Mouse (Mus musculus) heart, adult 2 months (tissue): ENCODE results near the gene L1td1. TPM values are rescaled to one million over a fixed set of nuclear protein-coding genes. Genes with fewer than 3 reads are reported as not detected.

Experiments used
- DNase-seq, 2 experiments: peaks; one replicate each; pipeline ENCODE4 v3.0.0; 2021
- H3K27ac ChIP-seq: fragments of 200-600 bp; 2 replicates; pipeline ENCODE4 v1.8.1; 2022
- H3K27me3 ChIP-seq: fragments of 200-500 bp; 2 replicates; pipeline ENCODE4 v1.6.1; 2012; ENCODE audit warnings: mild to moderate bottlenecking, low read length, inconsistent platforms, mixed read lengths; ENCODE audit not compliant: control insufficient read depth, insufficient read depth
- H3K36me3 ChIP-seq: fragments of 200-500 bp; 2 replicates; pipeline ENCODE4 v1.6.1; 2012; ENCODE audit warnings: low read length, inconsistent platforms; ENCODE audit not compliant: control insufficient read depth, insufficient read depth
- H3K4me1 ChIP-seq: fragments of 200-500 bp; 2 replicates; pipeline ENCODE4 v1.6.1; 2011; ENCODE audit warnings: low read length; ENCODE audit not compliant: control insufficient read depth, insufficient read depth
- H3K4me3 ChIP-seq: fragments of 200-600 bp; 2 replicates; pipeline ENCODE4 v1.8.1; 2022
- H3K79me2 ChIP-seq: fragments of 200-500 bp; replicated peaks from 2 replicates; pipeline ENCODE4 v1.6.1; 2012; ENCODE audit warnings: mild to moderate bottlenecking, inconsistent platforms, low read length, moderate library complexity, mixed read lengths; ENCODE audit not compliant: control insufficient read depth, insufficient read depth
- H3K9ac ChIP-seq: fragments of 200-500 bp; 2 replicates; pipeline ENCODE4 v1.6.1; 2012; ENCODE audit warnings: low read depth, mild to moderate bottlenecking, control low read depth, inconsistent platforms, low read length, mixed read lengths
- CTCF ChIP-seq: fragments of 200-600 bp; IDR thresholded peaks from 2 replicates; pipeline ENCODE4 v1.8.1; 2022; ENCODE audit warnings: antibody characterized with exemption, mild to moderate bottlenecking, moderate library complexity
- EP300 ChIP-seq: fragments of 200-500 bp; IDR thresholded peaks from 2 replicates; pipeline ENCODE4 v1.6.1; 2011; ENCODE audit warnings: low read depth, low read length, control low read depth; ENCODE audit not compliant: insufficient read depth
- POLR2A ChIP-seq: fragments of 200-500 bp; IDR thresholded peaks from 2 replicates; pipeline ENCODE4 v1.6.1; 2011; ENCODE audit warnings: mild to moderate bottlenecking, low read depth, low read length, control low read depth; ENCODE audit not compliant: insufficient read depth
- WGBS: fragments of 180-500 bp; shearing (Covaris S2); methylation state at CpG from one replicate; pipeline ENCODE4 v1.1.7; 2018; 5-methylcytosine and 5-hydroxymethylcytosine counted together
- intact Hi-C: fragments of 180-260 bp; cut with DNase I; formaldehyde crosslinking; loops from one replicate; pipeline ENCODE4 v1.15.1; 2025
- polyA plus RNA-seq: library from polyadenylated mRNA; depleted of rRNA; stranded (reverse); fragments of >200 nt; gene quantifications from 2 replicates; pipeline ENCODE4 v1.2.3, GENCODE M21; 2012
- total RNA-seq, 2 experiments: library from RNA; stranded (reverse); gene quantifications; 2 replicates each; pipeline ENCODE4 v1.2.3; 2021

L1td1 gene
- total and polyA plus RNA-seq, 3 experiments: 0.20 TPM; not detected in 2

DNA sequence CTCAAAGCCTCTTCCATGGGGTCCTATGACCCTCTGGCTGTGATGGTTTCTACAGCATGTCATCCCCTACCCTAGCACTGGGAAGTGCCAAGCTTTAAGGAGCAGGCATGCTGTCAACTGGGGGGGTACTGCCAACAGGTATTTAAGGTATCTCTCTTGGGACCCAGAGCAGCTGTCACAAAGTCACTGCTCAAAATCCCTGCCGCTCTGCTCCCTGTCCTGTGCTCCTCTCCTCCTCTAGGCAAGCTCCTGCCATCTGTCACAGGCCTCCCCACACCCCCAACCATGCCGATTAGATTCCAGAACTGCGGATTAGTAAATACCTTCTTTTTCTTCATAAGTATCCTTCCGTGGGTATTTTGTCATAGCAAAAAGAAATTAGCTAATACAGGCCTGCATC, 27.9 kb downstream of the L1td1 start:
- intact Hi-C loops: no loop called here
- 81% methylated on average over 4 of the region's 4 CpGs for WGBS
- Histone ChIP-seq H3K27me3 (no peaks in the 10 kb centered on the region), H3K4me1 (peaks cover 2% of the 10 kb centered on the region), H3K9ac (no peak overlapping the region), H3K79me2 (no peaks in the 10 kb centered on the region), H3K27ac (no peak overlapping the region), H3K36me3 (no peaks in the 10 kb centered on the region), H3K4me3 (no peak overlapping the region)
- DNase-seq: no peak
- TF ChIP-seq EP300 (no peak), POLR2A (no peak), CTCF (no peak)

DNA sequence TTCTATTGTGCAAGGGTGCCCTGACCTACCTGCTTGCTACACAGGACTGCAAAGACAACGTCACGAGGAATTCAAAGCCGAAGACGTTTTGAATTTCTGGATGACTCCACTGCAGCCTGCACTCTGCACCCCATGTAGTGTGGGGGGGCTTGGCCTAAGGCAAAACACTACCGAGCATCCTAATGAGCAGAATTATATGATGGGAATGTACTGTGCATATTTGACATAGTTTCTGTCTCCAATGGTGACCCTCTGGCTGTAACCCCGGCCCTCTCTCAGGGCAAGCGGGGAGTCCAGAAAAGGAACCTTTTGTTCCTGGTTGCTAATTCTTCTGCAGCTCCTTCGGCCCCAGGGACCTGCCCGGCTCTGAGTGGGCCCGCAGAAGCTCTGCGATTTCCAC, 29.6 kb downstream of the L1td1 start:
- Histone ChIP-seq H3K36me3 (no peaks in the 10 kb centered on the region), H3K4me1 (peaks cover 2% of the 10 kb centered on the region), H3K4me3 (no peak overlapping the region), H3K79me2 (no peaks in the 10 kb centered on the region), H3K27me3 (no peaks in the 10 kb centered on the region), H3K27ac (no peak overlapping the region), H3K9ac (no peak overlapping the region)
- intact Hi-C loops: no loop called here
- no peak for DNase-seq
- 79% methylated on average over 11 of the region's 11 CpGs for WGBS
- TF ChIP-seq CTCF (no peak), EP300 (no peak), POLR2A (no peak)

DNA sequence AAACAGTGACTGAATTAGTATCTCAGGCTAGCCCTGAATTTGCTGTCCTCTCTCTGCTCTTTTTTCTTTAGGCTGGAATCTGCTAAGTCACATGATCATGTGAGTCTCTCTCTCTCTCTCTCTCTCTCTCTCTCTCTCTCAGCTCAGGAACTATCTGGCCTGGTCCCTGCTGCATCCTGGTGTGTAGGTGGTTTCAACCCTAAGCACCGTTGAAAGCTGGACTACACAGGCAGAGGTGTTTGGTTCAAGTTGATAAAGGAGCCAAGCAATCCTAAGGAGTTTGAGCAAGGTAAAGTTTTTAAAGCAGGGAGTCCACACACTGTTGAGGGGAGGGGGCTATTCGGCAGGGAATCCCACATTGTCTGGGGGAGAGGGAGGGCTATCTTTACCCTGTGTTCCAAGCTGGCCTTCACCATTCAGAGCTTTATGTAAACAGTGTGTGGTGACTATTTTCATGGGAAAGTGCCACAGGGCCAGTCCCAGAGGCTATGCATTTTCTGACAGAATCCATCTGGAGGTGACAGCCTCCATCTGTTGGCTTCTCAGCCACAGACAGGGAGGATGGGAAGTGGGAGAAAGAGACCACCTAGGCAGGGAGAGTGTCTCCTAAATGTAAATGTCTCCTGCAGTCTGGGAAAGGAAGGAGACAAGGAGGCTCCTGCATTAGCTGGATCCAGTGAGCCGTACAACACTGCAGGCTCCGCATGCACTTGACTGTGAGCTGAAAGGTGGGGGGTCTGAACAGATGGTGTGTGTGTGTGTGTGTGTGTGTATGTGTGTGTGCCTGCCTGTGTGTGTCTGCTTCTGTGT, 31.7 kb downstream of the L1td1 start:
- no peak for DNase-seq
- Histone ChIP-seq H3K9ac (no peak overlapping the region), H3K4me1 (peaks cover 2% of the 10 kb centered on the region), H3K36me3 (no peaks in the 10 kb centered on the region), H3K27me3 (no peaks in the 10 kb centered on the region), H3K79me2 (no peaks in the 10 kb centered on the region), H3K4me3 (no peak overlapping the region), H3K27ac (no peak overlapping the region)
- WGBS: 63% methylated on average over 4 of the region's 4 CpGs
- TF ChIP-seq CTCF (no peak), POLR2A (no peak), EP300 (no peak)
- intact Hi-C loops: no loop called here

DNA sequence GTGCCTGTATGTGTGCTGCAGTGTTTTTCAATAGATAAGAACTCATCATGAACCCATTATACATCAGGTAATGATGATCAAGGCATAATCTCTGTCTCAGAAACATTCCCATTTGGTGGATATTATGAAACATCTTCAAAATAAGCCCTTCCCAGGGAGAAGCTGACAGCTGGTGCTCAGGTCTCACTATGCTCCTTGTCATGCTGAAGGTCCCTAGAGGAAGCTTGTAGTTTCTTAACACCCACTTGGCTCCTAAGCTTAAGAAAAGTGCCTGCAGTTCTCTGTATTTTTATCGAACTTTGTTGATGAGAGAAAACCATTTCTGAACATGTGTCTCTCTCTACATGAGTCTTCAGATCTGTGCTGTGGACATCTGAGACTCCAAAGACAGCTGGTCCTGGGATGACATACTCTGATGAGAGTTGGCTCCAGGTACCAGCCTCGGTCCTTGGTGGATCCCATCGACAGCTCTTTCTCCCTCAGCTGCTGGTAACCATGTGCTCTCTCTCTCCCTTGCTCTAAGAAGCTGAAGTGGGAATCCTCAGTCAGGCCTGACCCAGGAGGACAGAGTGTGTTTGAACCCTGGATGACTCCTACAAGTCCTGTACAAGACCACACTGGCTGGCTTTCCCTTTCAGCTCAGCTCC, 32.5 kb downstream of the L1td1 start:
- no peak for DNase-seq

DNA sequence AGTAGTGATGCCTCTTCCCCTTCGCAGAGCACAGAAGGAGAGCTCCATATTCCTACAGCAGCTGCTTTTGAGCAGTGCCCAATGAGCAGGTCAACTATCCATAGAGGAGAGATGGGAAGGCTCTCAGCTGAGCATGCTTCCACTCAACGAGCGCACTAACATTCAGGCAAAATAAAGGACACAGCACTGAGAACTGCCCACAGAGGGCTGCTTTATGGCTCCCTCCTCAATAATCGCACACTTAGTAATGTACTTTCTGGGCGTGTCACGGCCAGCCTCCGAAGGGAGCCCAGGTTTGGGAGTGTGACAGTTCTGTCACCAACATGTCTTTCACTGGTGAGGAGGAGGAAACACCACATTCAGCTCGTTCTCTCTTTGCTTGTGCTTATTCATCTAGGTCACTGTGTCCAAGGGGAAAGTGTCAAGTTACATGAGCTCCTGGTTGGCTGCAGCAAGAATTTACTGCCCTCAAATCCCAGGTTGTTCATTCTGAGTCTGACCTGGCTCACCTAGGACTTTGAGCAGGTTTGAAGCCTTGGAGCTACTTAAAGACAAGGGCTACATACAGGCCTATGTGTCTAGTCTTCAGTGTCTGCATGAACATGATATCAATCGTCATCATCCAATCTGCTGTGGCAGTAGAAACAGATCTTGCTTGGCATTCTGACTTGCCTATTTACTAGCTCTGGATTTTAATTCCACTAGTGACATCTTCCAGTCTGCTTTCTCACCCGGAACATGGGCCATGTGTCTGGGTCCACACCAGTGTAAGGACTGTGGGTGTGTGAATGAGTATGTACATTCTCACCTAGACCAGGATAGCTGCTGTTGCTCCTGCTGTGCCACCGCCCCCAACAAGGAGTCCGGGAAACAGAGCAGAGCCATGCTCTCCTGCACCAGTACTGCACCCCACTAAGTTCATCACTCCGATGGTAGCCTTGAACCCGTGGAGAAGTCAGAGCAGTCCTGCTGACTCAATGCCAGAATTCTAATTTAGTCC, 40.9 kb downstream of the L1td1 start:
- Histone ChIP-seq H3K27ac (no peak overlapping the region), H3K4me3 (no peak overlapping the region), H3K79me2 (no peaks in the 10 kb centered on the region), H3K27me3 (no peaks in the 10 kb centered on the region), H3K4me1 (no peaks in the 10 kb centered on the region), H3K9ac (no peak overlapping the region), H3K36me3 (no peaks in the 10 kb centered on the region)
- intact Hi-C loops: no loop called here
- TF ChIP-seq CTCF (no peak), POLR2A (no peak), EP300 (no peak)
- no peak for DNase-seq
- WGBS: 69% methylated on average over 14 of the region's 14 CpGs

More for the DNA sequence above, 32.5 kb downstream of the L1td1 start:
- H3K36me3 ChIP-seq: no peaks in the 10 kb centered on the region
- no peaks in the 10 kb centered on the region for H3K79me2 ChIP-seq
- no peaks in the 10 kb centered on the region for H3K27me3 ChIP-seq
- 71% methylated on average over 3 of the region's 3 CpGs for WGBS
- H3K4me3 ChIP-seq: no peak overlapping the region
- H3K9ac ChIP-seq: no peak overlapping the region
- no peak overlapping the region for H3K27ac ChIP-seq
- H3K4me1 ChIP-seq: peaks cover 2% of the 10 kb centered on the region
- TF ChIP-seq EP300 (no peak), POLR2A (no peak), CTCF (no peak)
- intact Hi-C loops: no loop called here
